Comparison of ENCODE assay signal across 8 mouse cellular contexts in the genomic region with DNA sequence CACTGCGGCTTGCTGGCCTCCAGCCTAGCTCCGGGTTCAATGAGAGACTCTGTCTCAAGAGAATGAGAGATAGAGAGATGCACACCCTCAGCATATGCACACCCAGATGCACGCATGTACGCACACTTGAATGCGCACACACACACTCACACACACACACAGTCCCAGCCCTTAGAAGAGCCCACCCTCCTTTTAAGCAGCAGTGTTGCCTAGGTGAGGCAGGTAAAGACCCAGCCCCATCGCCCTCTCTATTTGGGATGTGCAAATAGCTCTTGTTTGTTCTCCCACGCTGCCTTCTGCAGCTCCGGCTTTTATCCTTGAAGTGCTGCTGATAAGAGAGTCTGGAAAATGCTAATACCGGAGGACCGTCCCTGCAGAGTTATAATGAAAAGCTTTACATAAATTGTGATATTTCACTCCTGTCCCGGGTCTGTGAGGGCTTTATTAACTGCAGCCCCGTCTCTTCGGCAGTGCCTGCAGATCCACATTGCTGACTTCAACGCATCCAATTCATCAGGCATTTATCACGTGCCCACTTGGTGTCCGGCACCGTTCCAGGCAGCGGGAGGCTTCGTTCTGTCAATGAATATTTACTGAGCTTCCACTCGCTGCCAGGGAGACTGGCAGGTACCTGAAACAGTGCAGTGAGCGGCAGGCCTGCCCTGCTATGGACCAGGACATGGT.
A peak's percentile ranks its signal among the peaks of the same experiment; 100 is the strongest.
DNase-seq lines count a peak whose midpoint lies in the region; ATAC-seq and TF ChIP-seq lines count a peak whose summit lies in the region.
"Had no signal": no experiment of that assay in that cellular context is flagged by ENCODE, and none has a peak within 500 bp of the region (broad histone marks: within the 10 kb centered on the region; RNA-seq: fewer than 3 reads in every experiment).

No protein-coding gene starts in this region.

- DNase-seq in hindbrain, embryonic 11.5 days (ENCODE audit: low spot score) = no peak
- DNase-seq in brain, embryonic 14.5 days (ENCODE audit: low read depth) = peak; percentile 81
- peak; percentile 55 for DNase-seq in hindbrain, embryonic 14.5 days (ENCODE audit: low spot score)
- DNase-seq in midbrain, embryonic 10.5 days (ENCODE audit: low spot score) = no peak
- DNase-seq in left cerebral cortex, postnatal 36 days (ENCODE audit: low spot score in 2 of 2) = no peak
- DNase-seq in thymus, adult 18-20 months = no peak
- DNase-seq: cerebellum, adult 11-12 months had no signal

- peak; percentile 7; the same call in 1 of the 2 replicates for ATAC-seq in hindbrain, embryonic 13.5 days (ENCODE audit: low FRiP score)
- ATAC-seq in hindbrain, embryonic 11.5 days (ENCODE audit: low FRiP score) = no peak
- no peak; the same call in 1 of the 2 replicates for ATAC-seq in hindbrain, embryonic 14.5 days (ENCODE audit: low FRiP score)

- intact Hi-C loops in left cerebral cortex, postnatal 36 days (cut with DNase I) = no loop called here

- H3K9ac ChIP-seq in hindbrain, embryonic 13.5 days = no peak overlapping the region
- no peak overlapping the region for H3K9ac ChIP-seq in hindbrain, embryonic 11.5 days (ENCODE audit: low read depth, low read length)
- H3K9ac ChIP-seq in hindbrain, embryonic 14.5 days = no peak overlapping the region

- peak overlapping the region; percentile 58 for H3K27ac ChIP-seq in hindbrain, embryonic 13.5 days
- no peak overlapping the region for H3K27ac ChIP-seq in hindbrain, embryonic 11.5 days (ENCODE audit: low read depth, low read length)
- peak overlapping the region; percentile 47 for H3K27ac ChIP-seq in hindbrain, embryonic 14.5 days
- peak overlapping the region; percentile 72 for H3K27ac ChIP-seq in midbrain, embryonic 10.5 days (replicated peaks)

- H3K4me1 ChIP-seq in hindbrain, embryonic 13.5 days (replicated peaks) = peaks cover 50% of the 10 kb centered on the region
- 0 out of 2 replicates have a peak, but pooled peaks cover 3% of the 10 kb centered on the region for H3K4me1 ChIP-seq in hindbrain, embryonic 11.5 days (replicated peaks; ENCODE audit: control insufficient read depth, insufficient read depth, low read length)
- H3K4me1 ChIP-seq in hindbrain, embryonic 14.5 days (replicated peaks; ENCODE audit: control insufficient read depth, insufficient read depth, low read length) = peaks cover 25% of the 10 kb centered on the region
- peaks cover 62% of the 10 kb centered on the region for H3K4me1 ChIP-seq in midbrain, embryonic 10.5 days

- no peak for TF ChIP-seq CTCF in brain, embryonic 14.5 days (IDR thresholded peaks at IDR 0.05; ENCODE audit: borderline replicate concordance, extremely low read depth, insufficient read depth, insufficient read length)

- WGBS in hindbrain, embryonic 13.5 days = 44% methylated on average over 21 of the region's 21 CpGs
- WGBS in hindbrain, embryonic 11.5 days = 74% methylated on average over 21 of the region's 21 CpGs
- 40% methylated on average over 21 of the region's 21 CpGs for WGBS in hindbrain, embryonic 14.5 days
- WGBS in midbrain, embryonic 10.5 days = 78% methylated on average over 21 of the region's 21 CpGs

- TF ChIP-seq POLR2A in brain, embryonic 14.5 days (IDR thresholded peaks at IDR 0.05; ENCODE audit: borderline replicate concordance, extremely low read depth, insufficient read depth, insufficient read length, poor library complexity, severe bottlenecking) = no peak

- no peak overlapping the region for H3K4me2 ChIP-seq in hindbrain, embryonic 13.5 days
- no peak overlapping the region for H3K4me2 ChIP-seq in hindbrain, embryonic 11.5 days (replicated peaks; ENCODE audit: low read depth, low read length)
- H3K4me2 ChIP-seq in hindbrain, embryonic 14.5 days (replicated peaks) = no peak overlapping the region

- H3K36me3 ChIP-seq in hindbrain, embryonic 13.5 days = no peaks in the 10 kb centered on the region
- H3K36me3 ChIP-seq in hindbrain, embryonic 11.5 days (ENCODE audit: control insufficient read depth, insufficient read depth, low read length) = no peaks in the 10 kb centered on the region
- no peaks in the 10 kb centered on the region for H3K36me3 ChIP-seq in hindbrain, embryonic 14.5 days (replicated peaks; ENCODE audit: control insufficient read depth, insufficient read depth)
- no peaks in the 10 kb centered on the region for H3K36me3 ChIP-seq in midbrain, embryonic 10.5 days

- H3K4me3 ChIP-seq in hindbrain, embryonic 13.5 days = no peak overlapping the region
- H3K4me3 ChIP-seq in hindbrain, embryonic 11.5 days (ENCODE audit: low read depth, low read length) = no peak overlapping the region
- no peak overlapping the region for H3K4me3 ChIP-seq in hindbrain, embryonic 14.5 days (replicated peaks; ENCODE audit: low read length)
- H3K4me3 ChIP-seq in midbrain, embryonic 10.5 days = no peak overlapping the region

- peaks cover 5% of the 10 kb centered on the region; the same call in 1 of the 2 replicates for H3K27me3 ChIP-seq in hindbrain, embryonic 13.5 days
- no peaks in the 10 kb centered on the region for H3K27me3 ChIP-seq in hindbrain, embryonic 11.5 days (ENCODE audit: control insufficient read depth, insufficient read depth, low read length)
- H3K27me3 ChIP-seq in hindbrain, embryonic 14.5 days (ENCODE audit: control insufficient read depth, insufficient read depth, low read length) = no peaks in the 10 kb centered on the region
- peaks cover 21% of the 10 kb centered on the region; the same call in 1 of the 2 replicates for H3K27me3 ChIP-seq in midbrain, embryonic 10.5 days (ENCODE audit: low read depth, poor library complexity, severe bottlenecking)

- H3K9me3 ChIP-seq in hindbrain, embryonic 13.5 days = no peaks in the 10 kb centered on the region
- no peaks in the 10 kb centered on the region for H3K9me3 ChIP-seq in hindbrain, embryonic 11.5 days (ENCODE audit: control insufficient read depth, low read length)
- no peaks in the 10 kb centered on the region for H3K9me3 ChIP-seq in hindbrain, embryonic 14.5 days (ENCODE audit: control insufficient read depth, low read length)
- no peaks in the 10 kb centered on the region for H3K9me3 ChIP-seq in midbrain, embryonic 10.5 days (replicated peaks)

Comparison
In these comparisons a context has a peak if more than half of its experiments do, and no peak if none do; other contexts are left out.
1. DNase-seq: peak in brain, embryonic 14.5 days (single experiment) and hindbrain, embryonic 14.5 days (single experiment); none in hindbrain, embryonic 11.5 days (single experiment), midbrain, embryonic 10.5 days (single experiment), left cerebral cortex, postnatal 36 days (0 of 2) and thymus, adult 18-20 months (0 of 2).